Mouse (Mus musculus): ENCODE data around the gene Ttc23. TPM values are rescaled to one million over a fixed set of nuclear protein-coding genes. Genes with fewer than 3 reads are reported as not detected.

Gene Ttc23
- total and polyA plus RNA-seq, 3 experiments = 0.03 to 3.9 (median 1.1) TPM

DNA sequence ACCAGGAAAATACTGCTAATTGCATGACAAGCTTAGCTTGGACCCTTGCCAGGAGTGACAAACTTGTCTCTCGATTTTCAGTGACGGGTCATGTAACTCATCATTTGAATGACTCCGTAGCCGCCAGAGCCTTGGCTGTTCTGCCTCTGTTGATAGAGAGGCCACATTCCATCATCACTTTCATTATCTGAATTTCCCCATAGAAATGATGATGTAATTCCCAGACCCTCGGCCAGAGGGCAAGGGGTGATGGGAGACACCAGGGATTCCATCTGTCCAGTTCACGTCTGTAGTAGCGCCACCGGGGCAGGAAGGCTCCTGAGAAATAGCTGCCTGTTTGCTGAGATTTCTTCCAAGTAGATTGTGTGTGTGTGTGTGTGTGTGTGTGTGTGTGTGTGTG is 71.6 kb downstream of the Ttc23 start:
- peaks cover 16% of the 10 kb centered on the region for H3K9me3 ChIP-seq (replicated peaks)
- ATAC-seq (ENCODE audit: extremely low read depth, insufficient number of reproducible peaks, low FRiP score, poor library complexity, severe bottlenecking) = no peak

DNA sequence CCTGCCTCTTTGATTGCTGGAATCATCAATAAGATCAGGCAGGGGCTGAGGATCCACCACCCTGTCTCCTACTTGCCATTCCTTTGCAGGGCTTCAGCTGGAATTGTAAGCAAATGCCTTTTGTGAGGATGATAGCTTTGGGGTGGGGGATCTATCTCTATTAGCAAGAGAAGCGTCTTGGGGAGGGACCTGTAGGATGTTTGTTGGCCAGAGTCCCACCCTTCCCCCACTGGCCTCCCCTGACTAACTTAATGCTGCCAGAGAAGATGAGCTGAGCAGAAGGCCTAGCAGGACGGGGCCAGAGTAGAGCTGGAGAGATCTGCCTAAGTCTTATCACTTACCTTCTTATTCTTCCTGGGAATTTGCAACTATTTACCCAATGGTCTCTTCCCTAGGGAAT is 75.0 kb downstream of the Ttc23 start:
- Histone ChIP-seq H3K36me3 (replicated peaks) (no peaks in the 10 kb centered on the region), H3K4me1 (ENCODE audit: insufficient read depth, low read depth, low read length) (no peaks in the 10 kb centered on the region), H3K4me3 (ENCODE audit: low read depth, low read length) (no peak overlapping the region), H3K9me3 (replicated peaks) (peaks cover 8% of the 10 kb centered on the region), H3K27me3 (ENCODE audit: insufficient read depth, low read length) (no peaks in the 10 kb centered on the region)
- ATAC-seq (ENCODE audit: extremely low read depth, insufficient number of reproducible peaks, low FRiP score, poor library complexity, severe bottlenecking) (no peak), DNase-seq (ENCODE audit: low spot score) (no peak)
- no peak for TF ChIP-seq CTCF (IDR thresholded peaks at IDR 0.05; ENCODE audit: low read depth, low read length)
- no peak for TF ChIP-seq GATA2 (IDR thresholded peaks at IDR 0.05; ENCODE audit: borderline replicate concordance, low read depth, low read length)
- no peak for TF ChIP-seq GATA1 (IDR thresholded peaks at IDR 0.05; ENCODE audit: borderline replicate concordance, low read length)
- TF ChIP-seq TAL1 (conservative IDR thresholded peaks at IDR 0.05; ENCODE audit: low read depth, low read length) = no peak
- TF ChIP-seq POLR2AphosphoS5 (IDR thresholded peaks at IDR 0.05; ENCODE audit: insufficient replicate concordance, low read depth, low read length) = no peak

More for the DNA sequence above, 71.6 kb downstream of the Ttc23 start:
- no peak for TF ChIP-seq GATA1 (IDR thresholded peaks at IDR 0.05; ENCODE audit: borderline replicate concordance, low read length)
- TF ChIP-seq CTCF (IDR thresholded peaks at IDR 0.05; ENCODE audit: low read depth, low read length) = no peak
- no peak for TF ChIP-seq POLR2AphosphoS5 (IDR thresholded peaks at IDR 0.05; ENCODE audit: insufficient replicate concordance, low read depth, low read length)
- TF ChIP-seq GATA2 (IDR thresholded peaks at IDR 0.05; ENCODE audit: borderline replicate concordance, low read depth, low read length) = no peak
- TF ChIP-seq TAL1 (conservative IDR thresholded peaks at IDR 0.05; ENCODE audit: low read depth, low read length) = no peak
- no peak for DNase-seq (ENCODE audit: low spot score)
- Histone ChIP-seq H3K4me3 (ENCODE audit: low read depth, low read length) (no peak overlapping the region), H3K36me3 (replicated peaks) (no peaks in the 10 kb centered on the region), H3K27me3 (ENCODE audit: insufficient read depth, low read length) (no peaks in the 10 kb centered on the region), H3K4me1 (ENCODE audit: insufficient read depth, low read depth, low read length) (no peaks in the 10 kb centered on the region)

DNA sequence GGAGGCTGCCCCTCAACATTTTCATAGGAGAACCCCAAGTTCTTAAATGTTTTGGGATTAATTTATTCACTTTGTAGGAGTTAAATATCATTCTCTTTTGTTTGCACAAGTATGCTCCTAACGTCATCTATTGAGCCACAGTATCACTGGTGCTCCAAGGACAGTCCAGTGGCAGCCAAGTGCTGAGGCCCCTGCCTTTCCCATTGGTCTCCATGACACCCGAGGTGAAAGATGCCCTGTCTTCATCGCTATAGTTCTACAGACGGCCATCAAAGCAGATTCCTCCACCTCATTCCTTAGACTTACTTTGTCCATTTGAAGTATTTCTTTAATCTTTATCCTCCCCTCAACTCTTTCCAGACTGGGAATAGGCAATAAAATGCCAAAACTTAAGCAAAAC is 77.3 kb downstream of the Ttc23 start:
- DNase-seq (ENCODE audit: low spot score) (no peak), ATAC-seq (ENCODE audit: extremely low read depth, insufficient number of reproducible peaks, low FRiP score, poor library complexity, severe bottlenecking) (no peak)
- peaks cover 9% of the 10 kb centered on the region for H3K9me3 ChIP-seq (replicated peaks)
- no peaks in the 10 kb centered on the region for H3K27me3 ChIP-seq (ENCODE audit: insufficient read depth, low read length)
- H3K36me3 ChIP-seq (replicated peaks) = no peaks in the 10 kb centered on the region
- no peaks in the 10 kb centered on the region for H3K4me1 ChIP-seq (ENCODE audit: insufficient read depth, low read depth, low read length)
- TF ChIP-seq TAL1 (conservative IDR thresholded peaks at IDR 0.05; ENCODE audit: low read depth, low read length) (no peak), GATA1 (IDR thresholded peaks at IDR 0.05; ENCODE audit: borderline replicate concordance, low read length) (no peak), CTCF (IDR thresholded peaks at IDR 0.05; ENCODE audit: low read depth, low read length) (no peak), POLR2AphosphoS5 (IDR thresholded peaks at IDR 0.05; ENCODE audit: insufficient replicate concordance, low read depth, low read length) (no peak), GATA2 (IDR thresholded peaks at IDR 0.05; ENCODE audit: borderline replicate concordance, low read depth, low read length) (no peak)
- H3K4me3 ChIP-seq (ENCODE audit: low read depth, low read length) = no peak overlapping the region

DNA sequence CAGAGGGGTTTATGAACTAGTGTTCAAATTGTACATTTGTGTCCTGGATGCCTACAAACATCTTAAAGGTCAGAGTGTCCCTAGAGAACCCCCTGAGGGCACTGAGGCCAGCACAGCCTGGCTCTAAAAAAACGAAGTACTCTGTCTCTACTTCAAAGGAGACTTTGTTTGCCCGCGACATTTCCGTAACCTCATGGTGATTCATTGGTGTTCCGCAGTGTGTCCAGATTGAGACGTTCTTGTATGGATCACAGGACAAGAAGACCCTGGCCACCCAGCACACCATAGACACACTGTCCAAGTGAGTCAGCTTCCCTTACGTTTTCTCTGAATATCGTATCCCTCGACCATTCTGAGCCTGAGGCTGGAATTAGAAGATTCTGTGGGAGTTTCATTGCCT is 77.8 kb downstream of the Ttc23 start:
- TF ChIP-seq GATA1 (IDR thresholded peaks at IDR 0.05; ENCODE audit: borderline replicate concordance, low read length) (no peak), CTCF (IDR thresholded peaks at IDR 0.05; ENCODE audit: low read depth, low read length) (no peak), GATA2 (IDR thresholded peaks at IDR 0.05; ENCODE audit: borderline replicate concordance, low read depth, low read length) (no peak)
- ATAC-seq (ENCODE audit: extremely low read depth, insufficient number of reproducible peaks, low FRiP score, poor library complexity, severe bottlenecking) = no peak
- DNase-seq (ENCODE audit: low spot score) = no peak
- Histone ChIP-seq H3K27me3 (ENCODE audit: insufficient read depth, low read length) (no peaks in the 10 kb centered on the region), H3K4me3 (ENCODE audit: low read depth, low read length) (no peak overlapping the region), H3K9me3 (replicated peaks) (peaks cover 9% of the 10 kb centered on the region), H3K4me1 (ENCODE audit: insufficient read depth, low read depth, low read length) (no peaks in the 10 kb centered on the region), H3K36me3 (replicated peaks) (no peaks in the 10 kb centered on the region)

DNA sequence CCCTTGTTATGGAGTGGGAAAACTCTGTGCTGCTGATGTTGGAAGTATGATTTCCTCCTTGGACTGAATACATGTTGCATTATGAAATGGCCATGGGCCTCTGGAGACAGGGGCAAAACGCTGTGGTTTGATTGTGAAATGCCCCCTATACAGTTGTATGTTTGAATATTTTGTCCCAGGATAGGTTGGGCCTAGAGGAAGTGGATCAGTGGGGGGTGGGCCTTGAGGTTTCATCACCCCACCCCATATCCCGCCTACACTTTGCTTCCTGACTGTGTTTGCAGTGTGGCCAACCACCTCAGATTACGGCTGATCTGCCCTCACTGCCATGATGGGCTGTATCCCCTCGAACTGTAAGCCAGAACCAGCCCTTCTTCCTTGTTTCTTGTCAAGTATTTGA is 81.0 kb downstream of the Ttc23 start:
- no peak for TF ChIP-seq TAL1 (conservative IDR thresholded peaks at IDR 0.05; ENCODE audit: low read depth, low read length)
- TF ChIP-seq GATA1 (IDR thresholded peaks at IDR 0.05; ENCODE audit: borderline replicate concordance, low read length) = no peak
- TF ChIP-seq GATA2 (IDR thresholded peaks at IDR 0.05; ENCODE audit: borderline replicate concordance, low read depth, low read length) = no peak
- no peak for TF ChIP-seq POLR2AphosphoS5 (IDR thresholded peaks at IDR 0.05; ENCODE audit: insufficient replicate concordance, low read depth, low read length)
- TF ChIP-seq CTCF (IDR thresholded peaks at IDR 0.05; ENCODE audit: low read depth, low read length) = no peak
- no peaks in the 10 kb centered on the region for H3K36me3 ChIP-seq (replicated peaks)
- H3K9me3 ChIP-seq (replicated peaks) = peaks cover 10% of the 10 kb centered on the region
- no peaks in the 10 kb centered on the region for H3K4me1 ChIP-seq (ENCODE audit: insufficient read depth, low read depth, low read length)
- no peak overlapping the region for H3K4me3 ChIP-seq (ENCODE audit: low read depth, low read length)
- ATAC-seq (ENCODE audit: extremely low read depth, insufficient number of reproducible peaks, low FRiP score, poor library complexity, severe bottlenecking) (no peak), DNase-seq (ENCODE audit: low spot score) (no peak)
- H3K27me3 ChIP-seq (ENCODE audit: insufficient read depth, low read length) = no peaks in the 10 kb centered on the region

DNA sequence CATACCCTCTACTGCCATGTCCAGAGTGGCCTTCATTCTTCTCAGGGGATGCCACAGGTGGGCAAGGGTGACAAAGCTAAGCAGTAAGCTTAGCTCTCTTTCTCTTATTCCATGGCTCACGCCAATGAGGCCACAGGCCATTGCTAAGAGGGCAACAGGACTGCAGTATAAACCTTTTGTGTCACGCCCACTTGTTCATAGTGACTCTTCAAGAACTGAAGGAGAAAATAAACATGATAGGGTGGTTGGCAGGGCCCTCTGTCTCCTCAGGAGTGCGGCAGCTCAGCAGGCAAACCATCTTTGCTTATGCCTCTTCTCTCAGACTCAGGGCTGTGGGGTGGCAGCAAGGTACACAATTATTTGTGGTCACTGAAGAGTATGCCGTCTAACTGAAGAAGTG is 81.6 kb downstream of the Ttc23 start:
- ATAC-seq (ENCODE audit: extremely low read depth, insufficient number of reproducible peaks, low FRiP score, poor library complexity, severe bottlenecking) = no peak
- Histone ChIP-seq H3K27me3 (ENCODE audit: insufficient read depth, low read length) (no peaks in the 10 kb centered on the region), H3K36me3 (replicated peaks) (no peaks in the 10 kb centered on the region), H3K4me1 (ENCODE audit: insufficient read depth, low read depth, low read length) (no peaks in the 10 kb centered on the region), H3K9me3 (replicated peaks) (peaks cover 12% of the 10 kb centered on the region), H3K4me3 (ENCODE audit: low read depth, low read length) (no peak overlapping the region)
- TF ChIP-seq CTCF (IDR thresholded peaks at IDR 0.05; ENCODE audit: low read depth, low read length) (no peak), TAL1 (conservative IDR thresholded peaks at IDR 0.05; ENCODE audit: low read depth, low read length) (no peak), GATA1 (IDR thresholded peaks at IDR 0.05; ENCODE audit: borderline replicate concordance, low read length) (no peak), POLR2AphosphoS5 (IDR thresholded peaks at IDR 0.05; ENCODE audit: insufficient replicate concordance, low read depth, low read length) (no peak), GATA2 (IDR thresholded peaks at IDR 0.05; ENCODE audit: borderline replicate concordance, low read depth, low read length) (no peak)
- DNase-seq (ENCODE audit: low spot score) = no peak

All from G1E (cell line).